In the genomic region with DNA sequence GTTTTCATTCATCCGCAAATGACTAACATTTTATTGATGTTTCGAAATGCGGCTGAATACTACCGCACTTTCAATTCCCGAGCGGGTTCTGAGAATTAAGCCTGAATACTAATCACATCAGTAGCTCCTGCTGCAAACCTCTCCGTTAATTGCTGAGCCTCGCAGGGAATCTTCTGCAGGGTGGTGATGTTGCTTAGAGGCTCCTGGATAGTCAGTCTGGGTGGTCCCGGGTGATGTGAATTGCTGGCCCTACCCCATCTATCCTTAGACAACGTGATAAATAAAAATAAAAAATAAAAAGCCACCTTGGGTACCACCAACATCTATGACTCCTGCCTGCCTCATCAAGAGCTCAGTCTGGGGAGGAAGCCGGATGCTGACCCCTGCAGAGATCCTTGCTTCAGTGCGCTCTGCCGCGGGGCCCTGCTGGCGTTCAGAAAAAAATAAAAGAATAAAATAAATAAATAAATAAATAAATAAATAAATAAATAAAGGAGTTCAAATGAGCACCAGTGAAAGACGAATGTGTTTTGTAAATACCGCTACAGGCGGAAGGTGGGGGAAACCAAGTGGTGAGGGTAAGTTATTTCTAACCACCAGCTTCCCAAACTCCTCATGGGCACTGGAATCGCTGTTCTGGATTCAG, we compare ENCODE assay signal across 8 mouse cellular contexts. TPM values are rescaled to one million over a fixed set of nuclear protein-coding genes. Genes with fewer than 3 reads are reported as not detected.
DNase-seq lines count a peak whose midpoint lies in the region; ATAC-seq and TF ChIP-seq lines count a peak whose summit lies in the region.

No protein-coding gene starts in this region.

- no peaks in the 10 kb centered on the region for H3K9me3 ChIP-seq in lung, postnatal 0 days (ENCODE audit: low read length)
- no peaks in the 10 kb centered on the region for H3K9me3 ChIP-seq in forebrain, embryonic 10.5 days
- no peaks in the 10 kb centered on the region for H3K9me3 ChIP-seq in intestine, postnatal 0 days (ENCODE audit: control insufficient read depth)
- no peaks in the 10 kb centered on the region for H3K9me3 ChIP-seq in liver, embryonic 15.5 days (replicated peaks)
- no peaks in the 10 kb centered on the region for H3K9me3 ChIP-seq in stomach, embryonic 15.5 days

- 0 out of 2 replicates have a peak overlapping the region, but pooled peaks have one; percentile 44 for H3K4me3 ChIP-seq in lung, postnatal 0 days (ENCODE audit: low read depth, low read length)
- peak overlapping the region; percentile 69 for H3K4me3 ChIP-seq in forebrain, embryonic 10.5 days
- H3K4me3 ChIP-seq in intestine, postnatal 0 days (ENCODE audit: low read depth, low read length) = no peak overlapping the region
- H3K4me3 ChIP-seq in liver, embryonic 15.5 days (replicated peaks) = no peak overlapping the region
- peak overlapping the region; percentile 57 for H3K4me3 ChIP-seq in stomach, embryonic 15.5 days (replicated peaks)

- no peaks in the 10 kb centered on the region for H3K4me1 ChIP-seq in lung, postnatal 0 days (ENCODE audit: insufficient read depth, low read depth, low read length)
- peaks cover 30% of the 10 kb centered on the region for H3K4me1 ChIP-seq in forebrain, embryonic 10.5 days
- H3K4me1 ChIP-seq in intestine, postnatal 0 days (replicated peaks; ENCODE audit: control insufficient read depth, insufficient read depth, low read length) = no peaks in the 10 kb centered on the region
- no peaks in the 10 kb centered on the region for H3K4me1 ChIP-seq in liver, embryonic 15.5 days (replicated peaks)
- H3K4me1 ChIP-seq in stomach, embryonic 15.5 days = no peaks in the 10 kb centered on the region; the same call in 1 of the 2 replicates

- no peak for ATAC-seq in lung, postnatal 0 days
- ATAC-seq in intestine, postnatal 0 days = no peak
- no peak for ATAC-seq in liver, embryonic 15.5 days (ENCODE audit: insufficient read depth)
- ATAC-seq in stomach, embryonic 15.5 days (ENCODE audit: insufficient read depth, low FRiP score, low read depth) = no peak

- peaks cover 17% of the 10 kb centered on the region; the same call in 1 of the 2 replicates for H3K27me3 ChIP-seq in lung, postnatal 0 days (replicated peaks; ENCODE audit: insufficient read depth, low read length)
- peaks cover 52% of the 10 kb centered on the region for H3K27me3 ChIP-seq in forebrain, embryonic 10.5 days (ENCODE audit: poor library complexity, severe bottlenecking)
- peaks cover 34% of the 10 kb centered on the region for H3K27me3 ChIP-seq in intestine, postnatal 0 days (replicated peaks; ENCODE audit: control insufficient read depth, insufficient read depth, low read length)
- peaks cover 52% of the 10 kb centered on the region for H3K27me3 ChIP-seq in liver, embryonic 15.5 days
- H3K27me3 ChIP-seq in stomach, embryonic 15.5 days (replicated peaks) = peaks cover 12% of the 10 kb centered on the region

- H3K36me3 ChIP-seq in lung, postnatal 0 days (ENCODE audit: insufficient read depth, low read length) = no peaks in the 10 kb centered on the region
- no peaks in the 10 kb centered on the region for H3K36me3 ChIP-seq in forebrain, embryonic 10.5 days (replicated peaks)
- no peaks in the 10 kb centered on the region for H3K36me3 ChIP-seq in intestine, postnatal 0 days (ENCODE audit: control insufficient read depth, insufficient read depth)
- no peaks in the 10 kb centered on the region for H3K36me3 ChIP-seq in liver, embryonic 15.5 days (replicated peaks)
- no peaks in the 10 kb centered on the region for H3K36me3 ChIP-seq in stomach, embryonic 15.5 days

- peak overlapping the region; percentile 75 for H3K4me2 ChIP-seq in lung, postnatal 0 days (replicated peaks; ENCODE audit: low read depth, low read length)
- H3K4me2 ChIP-seq in intestine, postnatal 0 days (replicated peaks; ENCODE audit: low read depth) = peak overlapping the region; percentile 68
- H3K4me2 ChIP-seq in liver, embryonic 15.5 days = 0 out of 2 replicates have a peak overlapping the region, but pooled peaks have one; percentile 50
- H3K4me2 ChIP-seq in stomach, embryonic 15.5 days = peak overlapping the region; percentile 93

- TF ChIP-seq CTCF in lung, postnatal 0 days (IDR thresholded peaks at IDR 0.05) = no peak
- no peak for TF ChIP-seq CTCF in intestine, postnatal 0 days (IDR thresholded peaks at IDR 0.05; ENCODE audit: low read depth)

- 9% methylated on average over 19 of the region's 19 CpGs for WGBS in lung, postnatal 0 days
- 2% methylated on average over 19 of the region's 19 CpGs for WGBS in forebrain, embryonic 10.5 days
- whole genome bisulfite sequencing in intestine, postnatal 0 days = 10% methylated on average over 19 of the region's 19 CpGs
- WGBS in liver, embryonic 15.5 days (ENCODE audit: insufficient replicate concordance) = 9% methylated on average over 19 of the region's 19 CpGs
- WGBS in stomach, embryonic 15.5 days = 9% methylated on average over 19 of the region's 19 CpGs

- TF ChIP-seq EP300 in lung, postnatal 0 days (IDR thresholded peaks at IDR 0.05) = no peak

- no peak overlapping the region for H3K27ac ChIP-seq in lung, postnatal 0 days (ENCODE audit: low read length)
- peak overlapping the region; percentile 90 for H3K27ac ChIP-seq in forebrain, embryonic 10.5 days
- no peak overlapping the region for H3K27ac ChIP-seq in intestine, postnatal 0 days (ENCODE audit: low read depth, low read length)
- no peak overlapping the region for H3K27ac ChIP-seq in liver, embryonic 15.5 days (replicated peaks)
- no peak overlapping the region for H3K27ac ChIP-seq in stomach, embryonic 15.5 days

- DNase-seq in lung, postnatal 0 days (ENCODE audit: low spot score) = no peak
- no peak for DNase-seq in lung, adult 18-20 months
- no peak for DNase-seq in forebrain, embryonic 10.5 days (ENCODE audit: extremely low spot score, low spot score)
- no peak for DNase-seq in MN1 (ENCODE audit: low spot score)
- no peak for DNase-seq in thymus, postnatal 14 days

- no peak overlapping the region for H3K9ac ChIP-seq in lung, postnatal 0 days (replicated peaks; ENCODE audit: low read depth)
- H3K9ac ChIP-seq in intestine, postnatal 0 days (ENCODE audit: low read depth, low read length) = no peak overlapping the region
- H3K9ac ChIP-seq in liver, embryonic 15.5 days = no peak overlapping the region
- no peak overlapping the region for H3K9ac ChIP-seq in stomach, embryonic 15.5 days

RNA-seq across cellular contexts. Expression of gene Negr1, which starts 1.6 kb away (rescaled TPM):
- polyA plus RNA-seq in lung, postnatal 0 days (2015; fragmentation: Nextera tagmentation; extraction: Ambion mirVana) = 1.00 and 1.3 TPM in 2 replicates
- 1.5 and 2.1 TPM in 2 replicates for polyA plus RNA-seq in forebrain, embryonic 10.5 days (2016; fragmentation: Nextera tagmentation; extraction: Ambion mirVana)
- 1.2 and 2.0 TPM in 2 replicates for polyA plus RNA-seq in intestine, postnatal 0 days (2015; fragmentation: Nextera tagmentation; extraction: Ambion mirVana)
- polyA plus RNA-seq in liver, embryonic 15.5 days (2015; fragmentation: Nextera tagmentation; extraction: Ambion mirVana) = 0.08 TPM in 1 of 2 replicates, not detected in the other
- 3.8 and 3.9 TPM in 2 replicates for polyA plus RNA-seq in stomach, embryonic 15.5 days (2015; fragmentation: Nextera tagmentation; extraction: Ambion mirVana)

Comparison
In these comparisons a context has a peak if more than half of its experiments do, and no peak if none do; other contexts are left out.
1. H3K4me3 ChIP-seq: peak in lung, postnatal 0 days (single experiment), forebrain, embryonic 10.5 days (single experiment) and stomach, embryonic 15.5 days (single experiment); none in intestine, postnatal 0 days (single experiment) and liver, embryonic 15.5 days (single experiment).
2. Peak in every context shown above with its lines, with median percentiles within 50 percentile points of each other: H3K4me2 ChIP-seq.